Mouse (Mus musculus): ENCODE results near the gene Gapdhs.

DNA sequence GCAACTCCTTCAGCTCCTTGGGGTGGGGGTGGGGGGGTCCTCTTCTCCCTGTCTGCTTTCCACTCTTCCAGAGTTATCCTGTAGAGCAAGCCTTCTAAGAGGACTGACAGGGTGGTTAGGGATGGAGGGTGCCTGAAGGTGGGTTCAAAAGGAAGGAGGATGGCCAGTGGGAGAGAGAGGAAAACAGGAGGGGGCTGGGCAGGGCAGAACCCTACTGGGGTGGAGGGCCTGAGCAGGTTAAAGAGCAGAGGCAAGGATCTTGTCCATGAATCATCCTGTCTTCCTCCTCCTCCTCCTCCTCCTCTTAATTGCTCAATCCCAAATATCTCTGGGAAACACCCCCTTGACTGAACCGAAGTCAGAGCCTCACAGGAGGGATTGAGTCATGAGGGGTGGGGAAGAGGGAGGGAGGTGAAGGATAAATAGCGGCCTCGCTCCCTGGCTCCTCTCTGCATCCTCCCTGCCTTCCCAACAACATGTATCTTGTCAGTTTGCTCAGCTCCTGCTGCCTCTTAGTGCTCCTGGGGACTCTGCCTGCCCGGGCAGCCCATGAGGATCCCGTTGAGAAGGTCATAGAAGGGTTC is 7.7 kb upstream of the Gapdhs start, which contains the start of gene Sbsn:
- TF ChIP-seq EP300 (IDR thresholded peaks at IDR 0.05): no peak
- no peak for TF ChIP-seq CTCF (IDR thresholded peaks at IDR 0.05)
